Mouse (Mus musculus) telencephalon, adult 2 months (tissue): ENCODE results near the gene Rbbp4.

Experiments used
- DNase-seq: peaks from one replicate; pipeline ENCODE4 v3.0.0-alpha.2; 2011; ENCODE audit warnings: low read depth, low spot score

Rbbp4 gene

DNA sequence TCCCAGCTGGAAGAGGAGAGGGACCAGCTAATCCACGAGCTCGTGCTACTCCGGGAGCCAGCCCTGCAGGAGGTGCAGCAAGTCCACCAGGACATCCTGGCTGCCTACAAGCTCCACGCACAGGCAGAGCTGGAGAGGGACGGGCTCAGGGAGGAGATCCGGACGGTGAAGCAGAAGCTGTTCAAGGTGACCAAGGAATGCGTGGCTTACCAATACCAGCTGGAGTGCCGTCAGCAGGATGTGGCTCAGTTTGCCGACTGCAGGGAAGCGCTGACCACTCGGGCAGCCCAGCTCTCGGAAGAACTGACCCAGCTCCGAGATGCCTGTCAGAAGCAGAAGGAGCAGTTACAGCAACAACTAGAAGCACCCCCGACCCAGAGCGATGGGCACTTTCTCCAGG, 41.5 kb downstream of the Rbbp4 start:
- no peak for DNase-seq

- no peak for DNase-seq
Observed at GRCm38 (mm10) chr4:129292831-129293230, 42.3 kb downstream of the Rbbp4 start.

- DNase-seq: peak; percentile 29
Observed at GRCm38 (mm10) chr4:129289671-129290070, 45.5 kb downstream of the Rbbp4 start.

GRCm38 (mm10) chr4:129288067-129288466, 47.1 kb downstream of the Rbbp4 start:
- DNase-seq: no peak

DNA sequence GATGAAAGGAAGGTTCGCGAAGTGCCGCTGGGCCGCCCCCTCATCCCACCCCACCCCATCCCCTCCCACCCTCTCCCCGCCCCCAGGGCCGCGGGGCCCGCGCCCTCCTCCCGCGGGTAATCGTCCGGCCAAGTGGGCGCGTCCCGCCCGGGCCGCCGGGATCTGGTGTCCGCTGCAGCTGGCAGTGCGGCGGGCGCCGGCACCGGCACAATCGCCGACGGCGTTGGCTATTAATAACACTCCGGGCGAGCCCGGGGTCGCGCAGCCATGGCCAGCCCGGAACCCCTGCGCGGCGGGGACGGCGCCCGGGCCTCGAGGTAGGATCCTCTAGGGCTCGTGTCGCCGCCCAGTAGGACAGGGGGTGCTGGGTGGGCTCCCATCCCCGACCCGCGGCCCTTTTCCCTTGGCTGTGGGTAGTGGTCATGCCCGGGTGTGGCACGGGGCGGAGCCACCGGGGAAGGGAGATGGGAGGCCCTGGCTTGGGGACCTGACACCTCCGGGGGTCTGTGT, 47.6 kb downstream of the Rbbp4 start, which contains the start of gene Sync:
Sync (plus strand) TSS at position 146 of the 510 bp plus-strand sequence.
- no peak for DNase-seq

DNA sequence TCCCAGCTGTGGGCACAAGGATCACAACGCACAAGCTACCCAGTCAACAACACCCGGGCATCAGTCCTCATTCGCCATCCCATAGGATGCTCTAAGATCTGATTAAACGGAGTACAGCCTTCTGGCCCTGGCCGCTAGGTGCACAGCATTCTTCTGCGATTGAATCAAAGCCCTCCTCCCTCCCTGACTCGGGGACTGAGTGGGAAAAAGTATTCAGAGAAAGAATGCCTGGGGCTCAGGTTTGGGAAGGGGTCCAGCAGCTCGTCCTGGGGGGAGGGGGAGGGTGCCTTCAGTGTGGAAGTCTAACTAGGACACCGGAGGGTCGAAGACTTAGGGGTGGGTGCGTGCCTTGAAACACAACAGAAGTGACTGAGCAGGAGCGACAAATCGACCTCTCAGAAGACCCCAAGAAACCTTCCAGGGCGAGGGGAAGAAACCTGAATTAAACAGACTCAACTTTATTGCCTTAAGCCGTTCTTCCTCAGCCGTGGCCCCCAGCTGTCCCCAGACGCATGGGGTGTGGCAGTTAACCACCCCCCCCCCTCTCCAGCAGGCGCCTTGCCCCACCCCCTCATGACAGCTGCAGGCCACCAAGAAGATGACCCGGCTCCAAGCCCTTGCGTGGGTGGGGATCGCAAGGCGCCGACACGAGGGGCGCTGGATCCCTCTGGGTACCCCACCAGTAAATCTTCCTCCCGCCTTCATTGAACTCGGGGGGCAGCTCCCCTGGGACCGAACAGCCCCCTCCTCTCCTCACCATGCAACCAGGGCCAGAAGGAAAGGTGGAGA, 48.3 kb downstream of the Rbbp4 start:
- DNase-seq: no peak

GRCm38 (mm10) chr4:129286001-129286682, 49.0 kb downstream of the Rbbp4 start:
- DNase-seq: no peak

- DNase-seq: no peak
Observed at GRCm38 (mm10) chr4:129284685-129285084, 50.5 kb downstream of the Rbbp4 start.

DNA sequence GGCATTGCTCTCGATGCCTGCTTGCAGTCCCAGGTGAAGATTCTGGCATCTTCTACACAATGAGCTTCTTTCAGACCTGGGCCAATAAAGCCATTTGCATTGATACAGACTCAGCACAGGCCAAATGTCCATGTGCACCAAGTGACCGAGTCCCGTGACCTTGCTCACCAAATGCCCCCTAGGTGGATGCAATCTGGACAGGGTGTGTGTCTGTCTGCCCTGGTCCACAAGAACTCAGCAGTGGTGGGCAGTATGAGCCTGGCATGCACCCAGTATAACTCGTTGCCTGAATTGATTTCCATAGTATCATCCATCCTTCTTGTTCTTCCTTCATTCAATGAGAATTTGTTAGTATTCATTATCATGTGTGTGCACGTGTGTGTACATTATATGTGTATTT, 51.9 kb downstream of the Rbbp4 start:
- no peak for DNase-seq

DNA sequence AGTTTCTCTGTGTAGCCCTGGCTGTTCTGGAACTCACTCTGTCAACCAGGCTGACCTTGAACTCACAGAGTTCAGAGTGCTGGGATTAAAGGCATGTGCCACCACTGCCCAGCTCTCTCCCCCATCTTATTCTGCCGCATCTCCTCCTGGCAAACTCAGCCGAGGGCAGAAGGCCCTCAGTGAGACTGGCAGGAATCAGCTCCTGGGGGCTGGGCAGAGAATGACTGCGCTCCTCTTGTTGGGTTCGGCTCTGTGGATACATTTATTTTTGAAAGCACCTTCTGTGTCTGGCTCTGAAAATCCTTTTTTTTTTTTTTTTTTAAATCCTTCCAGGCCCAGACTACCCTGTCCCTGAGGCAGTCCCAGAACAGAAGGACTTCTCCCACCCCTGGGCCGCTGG, 52.4 kb downstream of the Rbbp4 start:
- DNase-seq: no peak

DNA sequence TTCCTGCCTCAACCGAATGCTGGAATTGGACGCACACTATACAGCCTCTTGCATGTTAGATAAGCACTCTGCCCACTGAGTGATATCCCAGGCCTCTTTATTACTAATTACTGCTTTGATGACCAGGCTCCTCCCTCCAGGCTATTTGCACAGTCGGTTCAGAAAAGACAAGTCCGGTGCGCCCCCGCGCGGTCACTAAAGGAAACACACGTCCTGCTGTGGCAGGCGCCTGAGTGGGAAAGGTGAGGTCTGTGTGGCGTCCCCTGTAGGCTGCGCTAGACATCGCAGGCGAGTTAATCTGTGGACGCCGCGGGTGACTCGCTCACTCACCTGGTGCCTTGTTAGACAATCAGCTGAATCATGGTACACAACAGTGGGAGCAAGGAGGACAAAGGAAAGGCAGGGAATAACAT, 58.7 kb downstream of the Rbbp4 start:
- peak; percentile 53 for DNase-seq

DNA sequence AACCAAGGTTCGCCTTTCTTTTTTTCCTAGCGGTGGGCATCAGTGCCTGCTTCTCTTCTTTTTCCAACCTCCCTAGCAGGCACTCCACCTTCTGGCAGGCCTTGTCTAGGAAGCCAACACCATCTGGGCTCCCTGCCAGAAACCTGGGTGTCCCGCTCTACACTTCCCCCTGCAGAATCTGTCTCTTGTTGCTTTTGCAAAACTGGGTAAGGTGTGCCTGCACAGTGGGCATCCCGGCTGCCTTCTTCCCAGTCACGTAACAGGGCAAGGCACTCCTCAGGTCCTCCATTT, 62.5 kb downstream of the Rbbp4 start:
- DNase-seq: no peak

DNA sequence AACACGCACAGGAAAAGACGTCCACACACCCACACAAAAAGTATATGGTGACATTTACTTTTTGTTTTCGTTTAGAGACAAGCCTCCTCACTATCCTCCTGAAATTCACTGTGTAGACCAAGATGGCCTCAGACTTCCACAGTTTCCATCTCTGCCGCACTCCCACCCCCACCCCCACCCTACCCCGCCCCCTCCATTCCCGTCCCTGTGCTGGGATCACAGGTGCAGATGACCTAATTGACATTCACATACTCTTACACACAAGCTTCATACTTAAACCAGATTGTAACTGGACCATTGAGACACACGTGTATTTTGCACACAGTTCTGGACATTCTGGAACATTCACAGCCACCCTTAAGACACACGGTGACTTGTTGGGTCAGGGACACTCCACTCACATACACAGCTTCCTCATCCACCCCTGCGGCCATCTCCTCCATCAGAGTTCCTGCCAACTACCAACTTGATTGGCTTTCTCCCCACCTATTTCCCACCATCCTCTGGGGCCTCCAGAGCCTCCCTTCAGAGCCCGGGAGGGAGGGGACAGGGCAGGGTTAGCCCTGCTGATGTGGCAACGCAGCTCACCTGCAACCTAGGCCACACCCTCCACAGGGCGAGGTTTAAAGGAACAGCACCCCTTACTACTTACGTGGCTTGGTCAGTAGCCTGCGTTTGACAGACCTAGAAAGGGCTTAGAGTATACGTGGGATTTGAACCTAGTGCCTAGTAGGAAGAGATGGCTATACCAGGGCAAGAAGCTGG, 63.0 kb downstream of the Rbbp4 start:
- no peak for DNase-seq

GRCm38 (mm10) chr4:129268698-129269097, 66.5 kb downstream of the Rbbp4 start:
- DNase-seq: no peak

- DNase-seq: no peak
Observed at GRCm38 (mm10) chr4:129266821-129267220, 68.3 kb downstream of the Rbbp4 start.

- DNase-seq: no peak
Observed at GRCm38 (mm10) chr4:129266191-129266590, 69.0 kb downstream of the Rbbp4 start.

- peak; percentile 69 for DNase-seq
Observed at GRCm38 (mm10) chr4:129263225-129264021, 71.7 kb downstream of the Rbbp4 start.

- no peak for DNase-seq
Observed at GRCm38 (mm10) chr4:129261196-129261595, 74.0 kb downstream of the Rbbp4 start, which contains the start of gene C77080. Gene C77080 (minus strand): TSS chr4:129261404.

- DNase-seq: no peak
Observed at GRCm38 (mm10) chr4:129260678-129261077, 74.5 kb downstream of the Rbbp4 start.

GRCm38 (mm10) chr4:129259101-129259500, 76.1 kb downstream of the Rbbp4 start:
- DNase-seq: no peak
